Mouse (Mus musculus) forebrain, postnatal 0 days (tissue): ENCODE results near the gene Slco2b1. TPM values are rescaled to one million over a fixed set of nuclear protein-coding genes. Genes with fewer than 3 reads are reported as not detected.

Source experiments
- ATAC-seq: fragments of 200-750 bp; cut with Nextera tagmentation; 2 replicates; pipeline ENCODE4 v1.8.0; 2017; ENCODE audit warnings: mild to moderate bottlenecking, moderate library complexity
- DNase-seq: peaks from one replicate; pipeline ENCODE4 v3.0.0-alpha.2; 2015
- H3K27ac ChIP-seq: fragments of 300-500 bp; sonication (generic); 2 replicates; pipeline ENCODE4 v1.5.1; 2014; ENCODE audit warnings: low read depth, mild to moderate bottlenecking, antibody characterized with exemption, low read length, moderate library complexity, mixed read lengths
- H3K27me3 ChIP-seq: fragments of 300-500 bp; sonication (generic); 2 replicates; pipeline ENCODE4 v1.6.1; 2014; ENCODE audit warnings: mild to moderate bottlenecking, low read length, mixed read lengths; ENCODE audit not compliant: insufficient read depth
- H3K36me3 ChIP-seq: fragments of 300-500 bp; sonication (generic); 2 replicates; pipeline ENCODE4 v1.6.1; 2014; ENCODE audit warnings: mild to moderate bottlenecking, moderate library complexity; ENCODE audit not compliant: insufficient read depth
- H3K4me1 ChIP-seq: fragments of 300-500 bp; sonication (generic); 2 replicates; pipeline ENCODE4 v1.6.1; 2014; ENCODE audit warnings: antibody characterized with exemption; ENCODE audit not compliant: insufficient read depth
- H3K4me2 ChIP-seq: fragments of 300-500 bp; sonication (generic); 2 replicates; pipeline ENCODE4 v1.6.1; 2014; ENCODE audit warnings: low read depth, mild to moderate bottlenecking, moderate library complexity
- H3K4me3 ChIP-seq: fragments of 300-500 bp; sonication (generic); 2 replicates; pipeline ENCODE4 v1.5.1; 2014; ENCODE audit warnings: low read depth, low read length, mixed read lengths
- H3K9ac ChIP-seq: fragments of 300-500 bp; sonication (generic); 2 replicates; pipeline ENCODE4 v1.6.1; 2014; ENCODE audit warnings: mild to moderate bottlenecking
- H3K9me3 ChIP-seq: fragments of 300-500 bp; sonication (generic); 2 replicates; pipeline ENCODE4 v1.6.1; 2016; ENCODE audit warnings: low read length
- CTCF ChIP-seq: sonication (generic); IDR thresholded peaks from 2 replicates; pipeline ENCODE4 v1.5.1; 2016; ENCODE audit warnings: antibody characterized with exemption, control low read depth, low read depth
- WGBS: fragments of 180-500 bp; shearing (Covaris S2); extraction: QIAGEN DNeasy Blood & Tissue Kit; methylation state at CpG from one replicate; pipeline ENCODE4 v1.1.7; 2014; 5-methylcytosine and 5-hydroxymethylcytosine counted together
- polyA plus RNA-seq: library from polyadenylated mRNA; unstranded; fragments of >200 nt; fragmentation: Nextera tagmentation; extraction: Ambion mirVana; gene quantifications from 2 replicates; pipeline ENCODE4 v1.2.1, GENCODE M21; 2015
- total RNA-seq: library from RNA; depleted of rRNA; stranded (reverse); fragments of >200 nt; gene quantifications from 2 replicates; pipeline ENCODE4 v1.2.3, GENCODE M21; 2014

The Slco2b1 gene
- total and polyA plus RNA-seq, 2 experiments from 2014 or later = 6.7 to 10.9 TPM

- 45% methylated on average over 11 of the region's 11 CpGs for WGBS
- H3K4me1 ChIP-seq = no peaks in the 10 kb centered on the region
- no peaks in the 10 kb centered on the region for H3K36me3 ChIP-seq
- DNase-seq = peak; percentile 35
- H3K27ac ChIP-seq = peak overlapping the region; percentile 35; the same call in 1 of the 2 replicates
- no peak overlapping the region for H3K4me2 ChIP-seq
- no peak for TF ChIP-seq CTCF
- H3K4me3 ChIP-seq = no peak overlapping the region
- H3K9me3 ChIP-seq = no peaks in the 10 kb centered on the region
- no peaks in the 10 kb centered on the region for H3K27me3 ChIP-seq
- peak; percentile 78 for ATAC-seq
- no peak overlapping the region for H3K9ac ChIP-seq
Observed at GRCm38 (mm10) chr7:99664571-99665485, 46.3 kb downstream of the Slco2b1 start.

- H3K9ac ChIP-seq = no peak overlapping the region
- H3K36me3 ChIP-seq = no peaks in the 10 kb centered on the region
- TF ChIP-seq CTCF = no peak
- WGBS = 88% methylated on average over 9 of the region's 9 CpGs
- ATAC-seq (no peak), DNase-seq (no peak)
- no peak overlapping the region for H3K4me3 ChIP-seq
- H3K27me3 ChIP-seq = no peaks in the 10 kb centered on the region
- no peak overlapping the region for H3K27ac ChIP-seq
- no peaks in the 10 kb centered on the region for H3K4me1 ChIP-seq
- H3K9me3 ChIP-seq = no peaks in the 10 kb centered on the region
- H3K4me2 ChIP-seq = no peak overlapping the region
Observed at GRCm38 (mm10) chr7:99663507-99664220, 47.5 kb downstream of the Slco2b1 start.

- TF ChIP-seq CTCF = no peak
- Histone ChIP-seq H3K27me3 (no peaks in the 10 kb centered on the region), H3K4me1 (no peaks in the 10 kb centered on the region), H3K9ac (no peak overlapping the region), H3K4me2 (no peak overlapping the region), H3K4me3 (no peak overlapping the region), H3K27ac (no peak overlapping the region), H3K36me3 (no peaks in the 10 kb centered on the region), H3K9me3 (no peaks in the 10 kb centered on the region)
- ATAC-seq (no peak), DNase-seq (no peak)
- WGBS = 65% methylated on average over 2 of the region's 2 CpGs
Observed at GRCm38 (mm10) chr7:99662311-99662710, 48.8 kb downstream of the Slco2b1 start.

GRCm38 (mm10) chr7:99661571-99662230 lies 49.4 kb downstream of the Slco2b1 start:
- TF ChIP-seq CTCF = no peak
- H3K9ac ChIP-seq = no peak overlapping the region
- H3K4me3 ChIP-seq = no peak overlapping the region
- ATAC-seq = no peak
- no peaks in the 10 kb centered on the region for H3K4me1 ChIP-seq
- H3K36me3 ChIP-seq = no peaks in the 10 kb centered on the region
- peak; percentile 35 for DNase-seq
- WGBS = 58% methylated on average over 14 of the region's 14 CpGs
- H3K4me2 ChIP-seq = no peak overlapping the region
- H3K9me3 ChIP-seq = no peaks in the 10 kb centered on the region
- no peak overlapping the region for H3K27ac ChIP-seq
- H3K27me3 ChIP-seq = no peaks in the 10 kb centered on the region

GRCm38 (mm10) chr7:99661071-99661470 lies 50.1 kb downstream of the Slco2b1 start:
- H3K9me3 ChIP-seq = no peaks in the 10 kb centered on the region
- H3K36me3 ChIP-seq = no peaks in the 10 kb centered on the region
- H3K9ac ChIP-seq = no peak overlapping the region
- H3K4me3 ChIP-seq = no peak overlapping the region
- DNase-seq = no peak
- H3K27me3 ChIP-seq = no peaks in the 10 kb centered on the region
- H3K27ac ChIP-seq = no peak overlapping the region
- no peak overlapping the region for H3K4me2 ChIP-seq
- ATAC-seq = no peak
- H3K4me1 ChIP-seq = no peaks in the 10 kb centered on the region
- WGBS = 94% methylated on average over 9 of the region's 9 CpGs
- TF ChIP-seq CTCF = no peak

- ATAC-seq (peak; percentile 66), DNase-seq (peak; percentile 77)
- 47% methylated on average over 12 of the region's 12 CpGs for WGBS
- Histone ChIP-seq H3K27ac (no peak overlapping the region), H3K27me3 (no peaks in the 10 kb centered on the region), H3K4me2 (no peak overlapping the region), H3K9me3 (no peaks in the 10 kb centered on the region), H3K4me3 (no peak overlapping the region), H3K9ac (no peak overlapping the region), H3K36me3 (no peaks in the 10 kb centered on the region), H3K4me1 (no peaks in the 10 kb centered on the region)
- TF ChIP-seq CTCF = peak; percentile 76
Observed at GRCm38 (mm10) chr7:99659379-99660029, 51.6 kb downstream of the Slco2b1 start.
